Mouse (Mus musculus) C2C12 (cell line): ENCODE data around the gene Crtac1. TPM values are rescaled to one million over a fixed set of nuclear protein-coding genes. Genes with fewer than 3 reads are reported as not detected.

Source experiments
- H3K27me3 ChIP-seq: one replicate; pipeline ENCODE4 v1.6.1; 2011; ENCODE audit not compliant: control insufficient read depth, insufficient read depth, insufficient read length
- H3K36me3 ChIP-seq: one replicate; pipeline ENCODE4 v1.6.1; 2011; ENCODE audit not compliant: control insufficient read depth, insufficient read depth
- H3K4me3 ChIP-seq: one replicate; pipeline ENCODE4 v1.5.1; 2011; ENCODE audit warnings: mild to moderate bottlenecking, control low read depth; ENCODE audit not compliant: poor library complexity, insufficient read depth, severe bottlenecking
- H3K79me2 ChIP-seq: one replicate; pipeline ENCODE4 v1.6.1; 2011; ENCODE audit not compliant: control insufficient read depth, insufficient read depth
- H3K79me3 ChIP-seq: one replicate; pipeline ENCODE4 v1.6.1; 2011; ENCODE audit warnings: low read depth, control low read depth
- H3ac ChIP-seq: one replicate; pipeline ENCODE3; 2011; ENCODE audit warnings: low read depth; ENCODE audit not compliant: control insufficient read depth, insufficient read length
- CEBPB ChIP-seq: IDR thresholded peaks from one replicate; pipeline ENCODE4 v1.6.1; 2011; ENCODE audit warnings: low read depth, mild to moderate bottlenecking, control low read depth, moderate library complexity
- CTCF ChIP-seq: IDR thresholded peaks from one replicate; pipeline ENCODE4 v1.5.1; 2011; ENCODE audit not compliant: control insufficient read depth, insufficient read depth, insufficient read length
- FOSL1 ChIP-seq: IDR thresholded peaks from one replicate; pipeline ENCODE4 v1.8.0; 2011; ENCODE audit warnings: mild to moderate bottlenecking, low read length; ENCODE audit not compliant: poor library complexity, insufficient read depth, severe bottlenecking
- MAX ChIP-seq: IDR thresholded peaks from one replicate; pipeline ENCODE4 v1.6.1; 2011; ENCODE audit warnings: mild to moderate bottlenecking, control low read depth
- MYOD1 ChIP-seq: IDR thresholded peaks from one replicate; pipeline ENCODE4 v1.6.1; 2011; ENCODE audit warnings: low read depth; ENCODE audit not compliant: control insufficient read depth, insufficient read length
- MYOG ChIP-seq: IDR thresholded peaks from one replicate; pipeline ENCODE4 v1.6.1; 2011; ENCODE audit not compliant: control insufficient read depth, insufficient read length; ENCODE audit errors: extremely low read depth
- USF1 ChIP-seq: IDR thresholded peaks from one replicate; pipeline ENCODE4 v1.6.1; 2011; ENCODE audit warnings: low read depth, mild to moderate bottlenecking, control low read depth, moderate library complexity
- polyA plus RNA-seq: library from polyadenylated mRNA; unstranded; fragments of >200 nt; fragmentation: generic; extraction: Trizol; gene quantifications from one replicate; pipeline ENCODE4 v1.2.1, GENCODE M21; 2012; ENCODE audit warnings: missing spikeins

Gene Crtac1
- polyA plus RNA-seq, 1 experiment, result not detected

- no peak overlapping the region for H3K4me3 ChIP-seq
- H3K36me3 ChIP-seq, result no peaks in the 10 kb centered on the region
- H3K79me2 ChIP-seq, result no peaks in the 10 kb centered on the region
- H3ac ChIP-seq, result no peak overlapping the region
- TF ChIP-seq FOSL1, result no peak
- TF ChIP-seq MYOD1, result no peak
- TF ChIP-seq CTCF, result no peak
- TF ChIP-seq CEBPB, result no peak
- no peak for TF ChIP-seq MAX
- no peak for TF ChIP-seq MYOG
- TF ChIP-seq USF1, result no peak
- H3K79me3 ChIP-seq, result no peaks in the 10 kb centered on the region
- peaks cover 43% of the 10 kb centered on the region for H3K27me3 ChIP-seq
These were observed 16.5 kb downstream of the Crtac1 start for GRCm38 (mm10) chr19:42415042-42415441.

GRCm38 (mm10) chr19:42409856-42410255 is 21.7 kb downstream of the Crtac1 start:
- no peaks in the 10 kb centered on the region for H3K79me3 ChIP-seq

GRCm38 (mm10) chr19:42409226-42409625 is 22.4 kb downstream of the Crtac1 start:
- no peaks in the 10 kb centered on the region for H3K79me2 ChIP-seq
- no peaks in the 10 kb centered on the region for H3K79me3 ChIP-seq
- peaks cover 70% of the 10 kb centered on the region for H3K27me3 ChIP-seq
- TF ChIP-seq CTCF (no peak), FOSL1 (no peak), MAX (no peak), CEBPB (no peak), MYOD1 (no peak), USF1 (no peak), MYOG (no peak)
- H3K36me3 ChIP-seq, result no peaks in the 10 kb centered on the region
- H3ac ChIP-seq, result no peak overlapping the region
- no peak overlapping the region for H3K4me3 ChIP-seq

More at GRCm38 (mm10) chr19:42409856-42410255, 21.7 kb downstream of the Crtac1 start:
- no peak overlapping the region for H3ac ChIP-seq
- H3K36me3 ChIP-seq, result no peaks in the 10 kb centered on the region
- H3K4me3 ChIP-seq, result no peak overlapping the region
- no peak for TF ChIP-seq MAX
- no peak for TF ChIP-seq CTCF
- no peak for TF ChIP-seq FOSL1
- TF ChIP-seq MYOG, result no peak
- no peak for TF ChIP-seq USF1
- TF ChIP-seq CEBPB, result no peak
- no peak for TF ChIP-seq MYOD1
- H3K79me2 ChIP-seq, result no peaks in the 10 kb centered on the region
- peaks cover 70% of the 10 kb centered on the region for H3K27me3 ChIP-seq

DNA sequence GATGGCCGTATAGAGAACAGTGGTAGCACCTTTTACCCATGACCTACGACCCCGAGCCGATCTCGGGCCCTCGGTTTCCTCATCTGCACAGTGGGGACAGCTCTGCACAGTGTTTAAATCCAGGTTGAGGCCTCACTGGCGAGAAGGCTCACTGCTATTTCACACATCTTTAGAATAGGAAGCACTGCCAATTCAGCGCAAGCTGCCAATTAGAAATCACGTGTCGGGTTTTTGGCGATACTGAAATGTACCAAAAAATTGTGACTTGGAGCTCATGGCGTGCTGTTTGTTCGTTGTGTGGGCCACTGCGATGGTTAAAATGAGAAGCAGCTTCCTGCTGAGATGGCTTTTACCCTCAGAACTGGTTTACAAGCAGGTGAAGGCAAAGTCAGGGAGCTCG is 27.2 kb downstream of the Crtac1 start:
- peaks cover 51% of the 10 kb centered on the region for H3K27me3 ChIP-seq
- no peak for TF ChIP-seq FOSL1
- no peak for TF ChIP-seq MYOD1
- TF ChIP-seq MAX, result no peak
- TF ChIP-seq CTCF, result no peak
- no peak for TF ChIP-seq CEBPB
- no peak for TF ChIP-seq MYOG
- TF ChIP-seq USF1, result no peak
- H3K36me3 ChIP-seq, result no peaks in the 10 kb centered on the region
- H3ac ChIP-seq, result no peak overlapping the region
- H3K79me2 ChIP-seq, result no peaks in the 10 kb centered on the region
- H3K79me3 ChIP-seq, result no peaks in the 10 kb centered on the region
- no peak overlapping the region for H3K4me3 ChIP-seq

- H3K79me2 ChIP-seq, result no peaks in the 10 kb centered on the region
- no peak overlapping the region for H3K4me3 ChIP-seq
- H3K79me3 ChIP-seq, result no peaks in the 10 kb centered on the region
- H3K27me3 ChIP-seq, result peaks cover 14% of the 10 kb centered on the region
- no peaks in the 10 kb centered on the region for H3K36me3 ChIP-seq
- TF ChIP-seq CTCF, result no peak
- no peak for TF ChIP-seq USF1
- TF ChIP-seq MYOG, result no peak
- no peak for TF ChIP-seq MAX
- TF ChIP-seq MYOD1, result no peak
- no peak for TF ChIP-seq FOSL1
- H3ac ChIP-seq, result no peak overlapping the region
These were observed 31.6 kb downstream of the Crtac1 start for GRCm38 (mm10) chr19:42399974-42400373.

- TF ChIP-seq FOSL1 (no peak), USF1 (no peak), MYOD1 (no peak), CEBPB (no peak)
- no peak overlapping the region for H3ac ChIP-seq
- H3K4me3 ChIP-seq, result no peak overlapping the region
- H3K79me3 ChIP-seq, result no peaks in the 10 kb centered on the region
- peaks cover 13% of the 10 kb centered on the region for H3K27me3 ChIP-seq
- no peaks in the 10 kb centered on the region for H3K79me2 ChIP-seq
- no peaks in the 10 kb centered on the region for H3K36me3 ChIP-seq
These were observed 34.3 kb downstream of the Crtac1 start for GRCm38 (mm10) chr19:42397281-42397680.
